Mouse (Mus musculus) hindbrain, embryonic 15.5 days (tissue): ENCODE data around the gene Ncapg2. TPM values are rescaled to one million over a fixed set of nuclear protein-coding genes. Genes with fewer than 3 reads are reported as not detected.

Source experiments
- ATAC-seq: fragments of 200-750 bp; cut with Nextera tagmentation; 2 replicates; pipeline ENCODE4 v1.8.0; 2017; ENCODE audit warnings: low read depth, moderate number of reproducible peaks, moderate TSS enrichment; ENCODE audit not compliant: low FRiP score
- H3K27ac ChIP-seq: fragments of 300-500 bp; sonication (generic); replicated peaks from 2 replicates; pipeline ENCODE4 v1.5.1; 2015; ENCODE audit warnings: mild to moderate bottlenecking, inconsistent platforms
- H3K27me3 ChIP-seq: fragments of 300-500 bp; sonication (generic); 2 replicates; pipeline ENCODE4 v1.6.1; 2015; ENCODE audit warnings: control low read depth, inconsistent platforms
- H3K36me3 ChIP-seq: fragments of 300-500 bp; sonication (generic); 2 replicates; pipeline ENCODE4 v1.6.1; 2015; ENCODE audit warnings: control low read depth, inconsistent platforms
- H3K4me1 ChIP-seq: fragments of 300-500 bp; sonication (generic); replicated peaks from 2 replicates; pipeline ENCODE4 v1.6.1; 2015; ENCODE audit warnings: control low read depth, inconsistent platforms
- H3K4me2 ChIP-seq: fragments of 300-500 bp; sonication (generic); 2 replicates; pipeline ENCODE4 v1.6.1; 2015; ENCODE audit warnings: moderate library complexity, mild to moderate bottlenecking, inconsistent platforms
- H3K4me3 ChIP-seq: fragments of 300-500 bp; sonication (generic); 2 replicates; pipeline ENCODE4 v1.5.1; 2015; ENCODE audit warnings: mild to moderate bottlenecking, inconsistent platforms
- H3K9ac ChIP-seq: fragments of 300-500 bp; sonication (generic); 2 replicates; pipeline ENCODE4 v1.6.1; 2015; ENCODE audit warnings: inconsistent platforms
- H3K9me3 ChIP-seq: fragments of 300-500 bp; sonication (generic); 2 replicates; pipeline ENCODE4 v1.6.1; 2016; ENCODE audit warnings: control low read depth, inconsistent platforms
- WGBS: fragments of 180-500 bp; shearing (Covaris S2); methylation state at CpG from one replicate; pipeline ENCODE4 v1.1.7; 2015; 5-methylcytosine and 5-hydroxymethylcytosine counted together
- polyA plus RNA-seq: library from polyadenylated mRNA; unstranded; fragments of >200 nt; fragmentation: Nextera tagmentation; extraction: Ambion mirVana; gene quantifications from 2 replicates; pipeline ENCODE4 v1.2.1, GENCODE M21; 2015

Gene Ncapg2
- polyA plus RNA-seq, 1 experiment from 2014 or later = 10.1 TPM

GRCm38 (mm10) chr12:116486404-116486730 is 81.2 kb downstream of the Ncapg2 start:
- Histone ChIP-seq H3K4me2 (peak overlapping the region; percentile 84), H3K9me3 (no peaks in the 10 kb centered on the region), H3K4me3 (peak overlapping the region; percentile 73), H3K27ac (peak overlapping the region; percentile 94), H3K4me1 (peaks cover 25% of the 10 kb centered on the region), H3K27me3 (no peaks in the 10 kb centered on the region), H3K9ac (peak overlapping the region; percentile 81), H3K36me3 (no peaks in the 10 kb centered on the region)
- ATAC-seq = peak; percentile 39
- 3% methylated on average over 10 of the region's 10 CpGs for WGBS

- no peak overlapping the region for H3K4me2 ChIP-seq
- no peak overlapping the region for H3K27ac ChIP-seq
- ATAC-seq = no peak
- 58% methylated on average over 8 of the region's 8 CpGs for WGBS
- no peaks in the 10 kb centered on the region for H3K36me3 ChIP-seq
- H3K4me1 ChIP-seq = peaks cover 25% of the 10 kb centered on the region
- no peak overlapping the region for H3K9ac ChIP-seq
- no peak overlapping the region for H3K4me3 ChIP-seq
- H3K9me3 ChIP-seq = no peaks in the 10 kb centered on the region
- no peaks in the 10 kb centered on the region for H3K27me3 ChIP-seq
Measured at GRCm38 (mm10) chr12:116488836-116489235, 83.6 kb downstream of the Ncapg2 start.

- Histone ChIP-seq H3K27ac (no peak overlapping the region), H3K27me3 (no peaks in the 10 kb centered on the region), H3K4me3 (no peak overlapping the region), H3K4me1 (peaks cover 15% of the 10 kb centered on the region), H3K9ac (no peak overlapping the region), H3K9me3 (no peaks in the 10 kb centered on the region), H3K36me3 (no peaks in the 10 kb centered on the region), H3K4me2 (no peak overlapping the region)
- ATAC-seq = no peak
- 92% methylated on average over 5 of the region's 5 CpGs for WGBS
Measured at GRCm38 (mm10) chr12:116490575-116491356, 85.6 kb downstream of the Ncapg2 start.

- Histone ChIP-seq H3K4me3 (no peak overlapping the region), H3K9me3 (no peaks in the 10 kb centered on the region), H3K9ac (no peak overlapping the region), H3K4me1 (no peaks in the 10 kb centered on the region), H3K36me3 (no peaks in the 10 kb centered on the region), H3K27ac (no peak overlapping the region), H3K27me3 (no peaks in the 10 kb centered on the region), H3K4me2 (no peak overlapping the region)
- no peak for ATAC-seq
Measured at GRCm38 (mm10) chr12:116498666-116499065, 93.5 kb downstream of the Ncapg2 start.

GRCm38 (mm10) chr12:116500652-116501051 is 95.5 kb downstream of the Ncapg2 start:
- Histone ChIP-seq H3K27me3 (no peaks in the 10 kb centered on the region), H3K36me3 (no peaks in the 10 kb centered on the region), H3K9me3 (no peaks in the 10 kb centered on the region), H3K4me3 (no peak overlapping the region), H3K27ac (no peak overlapping the region), H3K9ac (no peak overlapping the region), H3K4me1 (no peaks in the 10 kb centered on the region), H3K4me2 (no peak overlapping the region)
- ATAC-seq = no peak
- 75% methylated on average over 11 of the region's 11 CpGs for WGBS

GRCm38 (mm10) chr12:116512482-116512881 is 107.3 kb downstream of the Ncapg2 start:
- ATAC-seq = no peak
- H3K4me1 ChIP-seq = peaks cover 5% of the 10 kb centered on the region; the same call in 1 of the 2 replicates
- H3K4me2 ChIP-seq = no peak overlapping the region
- no peak overlapping the region for H3K9ac ChIP-seq
- 91% methylated on average over 1 of the region's 1 CpGs for WGBS
- no peaks in the 10 kb centered on the region for H3K36me3 ChIP-seq
- 0 out of 2 replicates have a peak, but pooled peaks cover 5% of the 10 kb centered on the region for H3K9me3 ChIP-seq
- H3K27ac ChIP-seq = no peak overlapping the region
- H3K27me3 ChIP-seq = no peaks in the 10 kb centered on the region
- no peak overlapping the region for H3K4me3 ChIP-seq

Other genes starting within 250 kb of the Ncapg2 start
- gene Wdr60, start 142.4 kb upstream of the Ncapg2 start, polyA plus RNA-seq = 19.6 and 20.0 TPM in 2 replicates
- not detected in 2 replicates for gene Gm11027, start 130.0 kb upstream of the Ncapg2 start, polyA plus RNA-seq
- 12.3 and 12.4 TPM in 2 replicates for gene Esyt2, start 124.2 kb upstream of the Ncapg2 start, polyA plus RNA-seq
- gene Ptprn2, start 80.3 kb downstream of the Ncapg2 start, polyA plus RNA-seq = 14.7 and 15.2 TPM in 2 replicates